Mouse (Mus musculus): ENCODE results near the gene Hip1r.

The Hip1r gene

GRCm38 (mm10) chr5:123997811-123998210 is 24.4 kb downstream of the Hip1r start:
- no peak for DNase-seq

GRCm38 (mm10) chr5:123998370-123998769 is 24.9 kb downstream of the Hip1r start:
- no peak for DNase-seq

- DNase-seq, result peak; percentile 92
Observed at GRCm38 (mm10) chr5:124000824-124001223, 27.4 kb downstream of the Hip1r start.

DNA sequence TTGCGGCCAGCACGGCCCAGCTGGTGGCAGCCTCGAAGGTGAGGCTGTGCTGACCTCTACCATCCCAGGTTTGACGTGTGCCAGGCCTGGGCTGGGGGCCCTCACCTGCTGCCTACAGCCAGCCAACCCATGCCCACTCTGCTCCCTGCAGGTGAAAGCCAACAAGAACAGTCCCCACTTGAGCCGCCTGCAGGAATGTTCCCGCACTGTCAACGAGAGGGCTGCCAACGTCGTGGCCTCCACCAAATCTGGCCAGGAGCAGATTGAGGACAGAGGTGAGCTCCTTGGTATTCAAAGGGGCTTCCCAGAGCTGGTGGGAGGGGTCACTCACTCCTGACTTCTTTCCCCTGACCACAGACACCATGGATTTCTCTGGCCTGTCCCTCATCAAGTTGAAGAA is 27.8 kb downstream of the Hip1r start:
- DNase-seq, result no peak

GRCm38 (mm10) chr5:124002876-124003275 is 29.4 kb downstream of the Hip1r start:
- peak; percentile 87 for DNase-seq

DNA sequence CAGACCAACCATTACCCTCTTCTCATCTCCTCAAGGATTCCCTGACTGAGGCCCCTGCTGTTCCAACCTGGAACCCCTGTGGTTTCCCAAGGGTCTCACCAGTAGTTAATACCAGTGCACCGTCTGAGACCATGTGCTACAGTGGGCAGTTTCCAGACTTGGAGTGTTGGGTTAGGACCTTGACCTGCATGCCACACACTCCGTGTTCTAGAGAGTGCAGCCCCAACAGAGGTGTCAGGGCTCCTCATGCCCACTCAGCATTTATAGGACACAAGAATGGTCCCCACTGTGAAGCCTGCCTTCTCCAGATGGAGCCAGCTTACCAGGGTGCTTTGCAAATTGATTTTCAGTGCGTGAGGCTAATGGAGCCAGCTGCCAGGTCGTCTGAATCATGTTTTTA is 29.9 kb downstream of the Hip1r start:
- no peak for DNase-seq

DNA sequence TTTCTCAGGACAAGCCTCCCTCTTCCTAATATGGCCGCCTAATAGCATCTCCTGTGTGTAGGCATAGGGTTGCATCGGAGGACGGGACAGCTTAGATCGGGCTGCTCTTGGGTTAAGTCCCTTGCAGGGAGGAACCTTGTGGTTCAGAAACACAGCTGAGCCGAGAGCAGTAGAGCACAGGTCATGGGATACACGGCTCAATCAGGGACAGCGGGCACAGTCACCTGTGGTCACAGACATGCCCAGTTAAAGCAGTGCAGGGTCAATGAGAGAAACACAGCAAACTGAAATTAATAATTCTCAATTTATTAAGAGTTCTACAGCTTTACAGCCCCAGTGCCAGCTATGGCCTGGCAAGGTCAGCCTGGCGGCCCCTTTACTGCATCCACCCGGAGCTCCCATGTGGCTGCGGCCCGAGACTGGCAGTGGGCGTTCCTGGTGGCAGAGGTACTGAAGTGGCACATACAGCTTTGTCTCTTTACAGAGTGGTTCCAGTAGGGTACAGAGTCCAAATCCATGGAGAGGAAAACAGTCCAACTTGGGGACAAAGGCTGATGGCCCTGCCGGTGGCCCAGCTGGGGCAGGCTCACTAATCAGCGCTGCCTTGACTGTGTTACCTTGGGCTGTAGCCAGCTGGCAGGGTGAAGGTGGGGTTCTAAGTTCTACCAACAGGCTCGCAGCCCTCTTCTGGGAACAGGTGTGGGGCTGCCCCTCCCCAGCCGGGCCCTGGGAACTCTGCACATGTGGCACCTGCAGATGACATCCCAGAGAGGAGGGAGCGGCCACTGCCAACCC is 31.1 kb downstream of the Hip1r start:
- DNase-seq, result peak; percentile 89

DNA sequence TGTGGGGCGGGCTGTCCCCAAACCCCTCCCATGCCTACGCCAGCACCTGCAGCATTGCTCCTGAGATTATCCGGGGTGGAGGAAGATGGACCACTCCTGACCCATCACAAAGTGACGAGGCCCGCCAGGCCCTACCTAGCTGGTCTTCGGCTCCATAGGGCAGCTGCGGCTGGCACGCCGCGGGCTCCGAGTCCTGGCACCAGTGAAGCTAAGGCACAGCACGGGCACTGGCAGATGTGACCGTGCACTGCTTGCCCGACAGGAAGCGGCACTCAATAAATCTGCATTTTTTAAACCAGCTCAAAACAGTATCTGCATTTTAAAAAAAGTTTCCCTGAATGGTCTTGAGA is 31.7 kb downstream of the Hip1r start:
- DNase-seq, result no peak

DNA sequence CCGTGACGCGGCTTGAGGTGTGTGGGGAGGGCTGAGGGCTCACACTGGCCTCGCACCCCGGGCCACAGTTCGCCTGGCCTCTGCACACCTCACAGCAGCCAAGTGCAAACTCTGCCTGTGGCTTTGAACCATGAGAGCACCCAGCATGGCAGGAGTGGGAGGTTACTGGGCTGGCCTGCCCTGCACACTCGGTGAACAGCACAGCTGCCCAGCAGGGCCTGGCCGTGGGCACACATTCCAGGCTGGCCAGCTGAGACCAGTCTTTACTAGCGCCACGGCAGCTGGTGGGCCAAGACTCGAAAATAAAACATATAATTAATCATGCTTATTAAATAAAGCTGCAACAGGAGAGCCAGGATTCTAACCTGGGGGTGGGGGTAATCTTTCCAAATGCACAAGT is 32.2 kb downstream of the Hip1r start:
- no peak for DNase-seq

DNA sequence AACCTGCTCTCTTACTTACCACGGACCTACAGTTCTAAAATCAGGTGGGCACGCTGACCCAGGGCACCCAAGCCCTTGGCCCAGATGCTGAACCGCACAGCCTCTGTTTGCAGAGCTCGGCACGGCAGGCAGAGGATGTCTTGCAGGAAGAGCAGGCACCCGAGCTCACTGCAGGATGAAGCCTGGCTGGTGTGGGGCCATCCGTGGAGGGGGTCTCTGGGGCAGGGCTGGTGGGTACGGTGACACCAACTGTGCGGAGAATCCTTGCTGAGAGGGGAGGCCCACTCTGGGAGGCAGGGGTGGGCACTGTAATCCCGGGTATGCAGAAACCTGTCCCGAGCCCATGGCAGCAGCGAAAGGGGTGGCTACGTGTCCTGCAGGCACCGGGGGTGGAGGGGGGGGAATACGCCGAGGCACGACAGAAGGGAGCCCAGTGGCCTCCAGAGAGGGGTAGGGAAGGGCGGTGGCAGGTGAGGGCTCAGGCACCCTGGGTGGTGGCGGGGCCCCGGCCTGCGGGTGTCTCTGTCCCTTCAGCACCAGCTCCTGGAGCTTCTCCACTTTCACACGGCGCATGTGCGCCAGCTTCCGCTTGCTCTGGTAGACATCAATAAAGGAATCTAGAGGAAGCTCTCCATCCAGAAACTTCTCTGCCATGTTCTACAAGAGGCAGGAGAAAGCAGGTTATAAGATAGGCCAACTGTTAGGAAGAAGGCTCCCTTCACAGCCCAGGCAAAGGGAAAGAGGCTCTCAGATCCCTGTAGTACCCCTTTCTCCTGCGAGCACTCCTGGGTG is 32.9 kb downstream of the Hip1r start:
- no peak for DNase-seq

GRCm38 (mm10) chr5:124006891-124007491 is 33.6 kb downstream of the Hip1r start:
- DNase-seq, result peak; percentile 81

GRCm38 (mm10) chr5:124010077-124010476 is 36.6 kb downstream of the Hip1r start:
- no peak for DNase-seq

DNA sequence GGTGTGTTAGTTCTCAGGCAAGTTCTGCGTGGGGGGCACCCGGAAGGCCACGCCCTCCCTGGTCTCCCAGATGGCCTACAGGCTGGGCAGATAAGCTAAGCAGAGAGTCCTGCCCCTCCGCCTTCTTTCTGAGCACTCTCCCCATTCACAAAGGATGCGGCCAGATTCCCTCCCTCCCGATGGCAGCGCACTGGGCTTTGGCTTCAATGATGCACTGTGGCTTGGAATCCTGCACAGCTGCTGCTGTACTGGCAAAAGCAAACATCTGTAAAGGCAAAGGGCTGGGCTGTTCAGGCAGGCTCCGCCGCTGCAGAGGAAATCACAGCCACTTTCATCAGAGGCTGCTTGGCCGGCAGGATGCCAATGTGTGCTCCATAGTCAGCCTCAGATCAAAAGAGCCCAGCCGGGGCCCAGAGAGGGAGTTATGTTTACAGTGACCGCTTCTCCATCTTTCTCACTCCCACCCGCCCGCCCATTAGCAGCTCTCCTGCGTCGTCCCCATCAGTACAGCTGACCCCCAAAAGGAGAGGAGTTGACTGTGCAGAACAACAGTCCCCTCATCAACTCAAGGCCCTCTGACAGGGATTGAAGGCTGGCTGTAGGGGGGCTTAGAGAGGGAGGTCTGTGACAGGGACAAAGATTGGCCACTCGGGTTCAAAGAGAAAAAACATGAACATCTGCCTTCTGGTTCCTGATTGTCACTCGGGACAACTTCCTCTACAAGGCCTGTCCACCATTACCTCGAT is 37.7 kb downstream of the Hip1r start:
- DNase-seq, result no peak

DNA sequence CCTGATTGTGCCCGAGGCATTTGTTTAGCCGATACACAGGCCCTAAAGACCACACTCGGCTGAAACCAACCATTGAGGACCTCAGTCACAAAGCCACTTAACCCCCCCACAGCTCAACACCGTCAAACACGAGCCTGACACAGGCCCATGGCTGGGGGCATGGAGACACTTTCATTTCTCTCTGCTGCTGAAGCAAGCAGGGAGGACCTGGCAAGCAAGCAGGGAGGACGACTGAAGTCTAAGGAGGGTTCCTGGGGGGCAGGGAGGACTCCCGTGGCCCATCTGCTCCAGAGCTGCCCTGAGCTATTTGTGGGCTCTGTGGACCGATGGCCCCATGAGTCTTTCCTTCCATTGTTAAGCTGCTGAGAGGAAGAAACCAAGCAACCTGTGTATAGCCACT is 38.5 kb downstream of the Hip1r start:
- DNase-seq, result no peak

DNA sequence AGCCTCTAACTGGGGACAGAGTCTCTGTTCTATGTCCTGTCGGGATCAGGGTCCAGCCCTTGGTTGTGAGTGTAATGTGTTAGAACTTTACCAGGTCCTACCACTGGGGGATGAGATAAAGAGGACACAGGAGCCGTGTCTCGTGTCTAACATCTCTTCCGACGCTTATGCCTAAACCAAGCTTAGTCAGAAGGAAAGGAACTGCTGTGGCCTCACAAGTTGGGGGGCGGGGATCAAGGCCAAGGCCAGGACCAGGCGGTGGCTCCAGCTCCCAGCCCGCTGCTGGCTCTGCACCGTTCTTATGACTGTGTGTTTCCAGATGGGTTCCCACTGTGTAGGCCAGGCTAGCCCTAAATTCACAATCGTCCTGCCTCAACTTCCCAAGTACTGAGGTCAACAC is 39.5 kb downstream of the Hip1r start:
- DNase-seq, result no peak

- DNase-seq, result no peak
Observed at GRCm38 (mm10) chr5:124013747-124014146, 40.3 kb downstream of the Hip1r start.

- no peak for DNase-seq
Observed at GRCm38 (mm10) chr5:124014180-124014579, 40.8 kb downstream of the Hip1r start.

GRCm38 (mm10) chr5:124014791-124015251 is 41.4 kb downstream of the Hip1r start:
- peak; percentile 69 for DNase-seq

DNA sequence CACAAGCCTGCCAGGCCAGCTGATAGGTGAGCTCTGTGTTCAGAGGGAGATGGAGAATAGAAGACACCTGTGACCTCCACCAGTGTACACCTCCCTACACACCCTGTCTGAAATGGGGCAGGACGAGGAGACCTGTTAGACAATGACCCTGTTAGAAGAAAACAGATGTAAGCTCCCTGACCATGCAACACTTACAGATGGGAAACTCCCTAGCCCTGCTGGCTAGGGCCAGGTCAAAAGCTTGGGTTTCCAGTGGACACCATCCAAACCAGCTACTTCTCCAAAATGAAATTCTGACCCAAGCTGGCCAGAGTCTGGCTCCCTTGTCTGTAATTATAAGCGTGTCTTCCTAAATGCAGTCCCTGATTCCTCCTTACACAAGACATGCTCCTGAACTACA is 42.3 kb downstream of the Hip1r start:
- no peak for DNase-seq

DNA sequence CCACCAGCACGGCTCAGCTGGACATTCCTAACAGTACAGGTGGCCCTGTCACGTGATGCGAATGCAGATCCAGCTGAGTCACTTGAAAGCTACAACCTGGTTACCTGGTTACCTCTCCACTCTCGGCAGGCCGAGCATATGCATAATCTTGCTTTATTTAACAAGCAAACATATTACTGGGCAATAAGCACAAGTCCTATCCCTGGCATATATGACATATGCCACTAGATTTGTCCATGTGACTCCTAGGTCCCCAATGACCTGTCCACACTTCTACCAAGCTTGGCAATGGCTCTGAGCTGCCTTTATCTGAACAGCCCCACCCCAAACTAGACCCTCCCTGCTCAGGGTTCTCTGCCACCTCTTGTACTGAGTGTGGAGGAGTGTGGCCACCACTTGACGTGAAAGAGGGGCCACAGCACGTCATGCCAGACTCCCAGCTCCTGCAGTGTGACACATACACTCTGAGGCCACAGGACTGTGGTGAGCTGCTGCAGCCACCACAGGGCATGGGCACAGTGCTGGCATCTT is 42.9 kb downstream of the Hip1r start:
- no peak for DNase-seq

DNA sequence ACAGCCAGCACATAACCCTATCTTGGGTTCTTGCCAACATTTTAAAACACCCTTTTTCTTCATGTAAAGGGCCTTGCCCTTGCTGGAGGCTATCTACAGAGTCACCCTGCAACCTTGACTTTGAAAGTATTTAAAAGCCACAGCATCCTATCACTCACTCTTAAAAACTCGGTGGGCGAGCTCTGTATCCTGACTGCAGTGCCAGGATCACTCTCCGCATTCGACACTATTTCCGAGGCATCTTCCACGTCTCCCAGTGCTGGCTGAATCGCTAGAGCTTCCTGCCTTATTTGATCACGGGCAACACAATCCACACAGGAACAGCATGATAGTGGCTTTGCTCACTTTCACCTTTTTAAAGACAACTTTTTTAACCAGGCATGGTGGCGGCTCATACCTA is 44.5 kb downstream of the Hip1r start:
- no peak for DNase-seq

GRCm38 (mm10) chr5:124018651-124019050 is 45.2 kb downstream of the Hip1r start:
- DNase-seq, result no peak

Data from kidney, adult 9 months (tissue).